Mouse (Mus musculus) embryonic facial prominence, embryonic 14.5 days (tissue): ENCODE measurements around the gene Pdzrn3. TPM values are rescaled to one million over a fixed set of nuclear protein-coding genes. Genes with fewer than 3 reads are reported as not detected.

Source experiments
- ATAC-seq: fragments of 200-750 bp; cut with Nextera tagmentation; 2 replicates; pipeline ENCODE4 v1.8.0; 2017; ENCODE audit warnings: low read depth, moderate number of reproducible peaks, moderate TSS enrichment
- DNase-seq: peaks from one replicate; pipeline ENCODE4 v3.0.0-alpha.2; 2015; ENCODE audit warnings: low spot score
- H3K27ac ChIP-seq: fragments of 300-500 bp; sonication (generic); replicated peaks from 2 replicates; pipeline ENCODE4 v1.5.1; 2014; ENCODE audit warnings: low read depth, mild to moderate bottlenecking, low read length, moderate library complexity
- H3K27me3 ChIP-seq: fragments of 300-500 bp; sonication (generic); replicated peaks from 2 replicates; pipeline ENCODE4 v1.6.1; 2014; ENCODE audit warnings: low read length; ENCODE audit not compliant: control insufficient read depth, insufficient read depth
- H3K36me3 ChIP-seq: fragments of 300-500 bp; sonication (generic); 2 replicates; pipeline ENCODE4 v1.6.1; 2014; ENCODE audit warnings: low read length, mixed read lengths; ENCODE audit not compliant: control insufficient read depth, insufficient read depth
- H3K4me1 ChIP-seq: fragments of 300-500 bp; sonication (generic); 2 replicates; pipeline ENCODE4 v1.6.1; 2014; ENCODE audit warnings: antibody characterized with exemption, low read length; ENCODE audit not compliant: control insufficient read depth, insufficient read depth
- H3K4me2 ChIP-seq: fragments of 300-500 bp; sonication (generic); 2 replicates; pipeline ENCODE4 v1.6.1; 2014; ENCODE audit warnings: low read depth, mild to moderate bottlenecking, low read length, moderate library complexity, mixed read lengths
- H3K4me3 ChIP-seq: fragments of 300-500 bp; sonication (generic); 2 replicates; pipeline ENCODE4 v1.5.1; 2014; ENCODE audit warnings: low read depth, mild to moderate bottlenecking, low read length
- H3K9ac ChIP-seq: fragments of 300-500 bp; sonication (generic); 2 replicates; pipeline ENCODE4 v1.6.1; 2014; ENCODE audit warnings: low read depth, mild to moderate bottlenecking, low read length, moderate library complexity, mixed read lengths
- H3K9me3 ChIP-seq: fragments of 300-500 bp; sonication (generic); 2 replicates; pipeline ENCODE4 v1.6.1; 2016; ENCODE audit warnings: low read length; ENCODE audit not compliant: control insufficient read depth
- WGBS: fragments of 180-500 bp; shearing (Covaris S2); extraction: QIAGEN DNeasy Blood & Tissue Kit; methylation state at CpG from one replicate; pipeline ENCODE4 v1.1.7; 2014; 5-methylcytosine and 5-hydroxymethylcytosine counted together
- polyA plus RNA-seq: library from polyadenylated mRNA; unstranded; fragments of >200 nt; fragmentation: Nextera tagmentation; extraction: Ambion mirVana; gene quantifications from 2 replicates; pipeline ENCODE4 v1.2.1, GENCODE M21; 2014

The Pdzrn3 gene
- polyA plus RNA-seq, 1 experiment from 2014 or later, result 15.1 TPM

GRCm38 (mm10) chr6:101275806-101276205 is 101.9 kb downstream of the Pdzrn3 start:
- 0 out of 2 replicates have a peak, but pooled peaks cover 3% of the 10 kb centered on the region for H3K36me3 ChIP-seq
- DNase-seq (no peak), ATAC-seq (no peak)
- H3K27ac ChIP-seq, result no peak overlapping the region
- H3K9me3 ChIP-seq, result no peaks in the 10 kb centered on the region
- peaks cover 45% of the 10 kb centered on the region for H3K4me1 ChIP-seq
- H3K27me3 ChIP-seq, result no peaks in the 10 kb centered on the region
- no peak overlapping the region for H3K9ac ChIP-seq
- WGBS, result 81% methylated on average over 3 of the region's 3 CpGs
- no peak overlapping the region for H3K4me2 ChIP-seq
- no peak overlapping the region for H3K4me3 ChIP-seq

GRCm38 (mm10) chr6:101274846-101275245 is 102.9 kb downstream of the Pdzrn3 start:
- H3K27ac ChIP-seq, result no peak overlapping the region
- peaks cover 50% of the 10 kb centered on the region for H3K4me1 ChIP-seq
- no peaks in the 10 kb centered on the region for H3K27me3 ChIP-seq
- no peak overlapping the region for H3K4me3 ChIP-seq
- ATAC-seq (no peak), DNase-seq (no peak)
- no peak overlapping the region for H3K4me2 ChIP-seq
- H3K36me3 ChIP-seq, result 0 out of 2 replicates have a peak, but pooled peaks cover 3% of the 10 kb centered on the region
- H3K9ac ChIP-seq, result no peak overlapping the region
- WGBS, result 81% methylated on average over 2 of the region's 2 CpGs
- no peaks in the 10 kb centered on the region for H3K9me3 ChIP-seq

GRCm38 (mm10) chr6:101272256-101272655 is 105.4 kb downstream of the Pdzrn3 start:
- no peaks in the 10 kb centered on the region for H3K27me3 ChIP-seq
- DNase-seq (no peak), ATAC-seq (no peak)
- H3K27ac ChIP-seq, result no peak overlapping the region
- no peak overlapping the region for H3K9ac ChIP-seq
- WGBS, result 36% methylated on average over 4 of the region's 4 CpGs
- H3K36me3 ChIP-seq, result 0 out of 2 replicates have a peak, but pooled peaks cover 2% of the 10 kb centered on the region
- no peaks in the 10 kb centered on the region for H3K9me3 ChIP-seq
- no peak overlapping the region for H3K4me2 ChIP-seq
- H3K4me3 ChIP-seq, result no peak overlapping the region
- peaks cover 51% of the 10 kb centered on the region for H3K4me1 ChIP-seq

- DNase-seq (no peak), ATAC-seq (no peak)
- Histone ChIP-seq H3K4me3 (no peak overlapping the region), H3K9me3 (no peaks in the 10 kb centered on the region), H3K36me3 (no peaks in the 10 kb centered on the region), H3K27me3 (no peaks in the 10 kb centered on the region), H3K9ac (no peak overlapping the region), H3K27ac (no peak overlapping the region), H3K4me1 (peaks cover 52% of the 10 kb centered on the region), H3K4me2 (no peak overlapping the region)
- WGBS, result 50% methylated on average over 15 of the region's 15 CpGs
These were observed 106.1 kb downstream of the Pdzrn3 start for GRCm38 (mm10) chr6:101271378-101272135.

- no peaks in the 10 kb centered on the region for H3K9me3 ChIP-seq
- H3K36me3 ChIP-seq, result no peaks in the 10 kb centered on the region
- H3K4me3 ChIP-seq, result no peak overlapping the region
- H3K4me2 ChIP-seq, result no peak overlapping the region
- H3K27me3 ChIP-seq, result no peaks in the 10 kb centered on the region
- peak overlapping the region; percentile 61 for H3K27ac ChIP-seq
- no peak overlapping the region for H3K9ac ChIP-seq
- peaks cover 50% of the 10 kb centered on the region for H3K4me1 ChIP-seq
- WGBS, result 33% methylated on average over 7 of the region's 7 CpGs
- no peak for DNase-seq
- no peak for ATAC-seq
These were observed 107.4 kb downstream of the Pdzrn3 start for GRCm38 (mm10) chr6:101270095-101270826.

- H3K36me3 ChIP-seq, result no peaks in the 10 kb centered on the region
- ATAC-seq (no peak), DNase-seq (peak; percentile 60)
- H3K9ac ChIP-seq, result no peak overlapping the region
- 27% methylated on average over 10 of the region's 10 CpGs for whole genome bisulfite sequencing
- H3K27ac ChIP-seq, result peak overlapping the region; percentile 61
- no peaks in the 10 kb centered on the region for H3K9me3 ChIP-seq
- H3K27me3 ChIP-seq, result no peaks in the 10 kb centered on the region
- no peak overlapping the region for H3K4me3 ChIP-seq
- peaks cover 50% of the 10 kb centered on the region for H3K4me1 ChIP-seq
- H3K4me2 ChIP-seq, result no peak overlapping the region
These were observed 108.2 kb downstream of the Pdzrn3 start for GRCm38 (mm10) chr6:101269335-101270094.

- Histone ChIP-seq H3K9me3 (no peaks in the 10 kb centered on the region), H3K4me1 (peaks cover 59% of the 10 kb centered on the region)
These were observed 109.4 kb downstream of the Pdzrn3 start for GRCm38 (mm10) chr6:101268266-101268665.

GRCm38 (mm10) chr6:101266787-101267186 is 110.9 kb downstream of the Pdzrn3 start:
- DNase-seq (peak; percentile 90), ATAC-seq (peak; percentile 35; the same call in 1 of the 2 replicates)
- Histone ChIP-seq H3K4me1 (peaks cover 59% of the 10 kb centered on the region), H3K9me3 (no peaks in the 10 kb centered on the region), H3K4me2 (no peak overlapping the region), H3K4me3 (no peak overlapping the region), H3K27ac (no peak overlapping the region), H3K27me3 (no peaks in the 10 kb centered on the region), H3K36me3 (no peaks in the 10 kb centered on the region), H3K9ac (no peak overlapping the region)
- WGBS, result 8% methylated on average over 1 of the region's 1 CpGs

More at GRCm38 (mm10) chr6:101268266-101268665, 109.4 kb downstream of the Pdzrn3 start:
- 28% methylated on average over 1 of the region's 1 CpGs for WGBS
- Histone ChIP-seq H3K27ac (no peak overlapping the region), H3K36me3 (no peaks in the 10 kb centered on the region), H3K4me2 (no peak overlapping the region), H3K4me3 (no peak overlapping the region), H3K27me3 (no peaks in the 10 kb centered on the region), H3K9ac (no peak overlapping the region)
- ATAC-seq, result no peak
- no peak for DNase-seq
